Mouse (Mus musculus): ENCODE results near the gene Cox8b. TPM values are rescaled to one million over a fixed set of nuclear protein-coding genes. Genes with fewer than 3 reads are reported as not detected.

Gene Cox8b
- polyA plus RNA-seq, 1 experiment from 2014 or later = 0.49 TPM

DNA sequence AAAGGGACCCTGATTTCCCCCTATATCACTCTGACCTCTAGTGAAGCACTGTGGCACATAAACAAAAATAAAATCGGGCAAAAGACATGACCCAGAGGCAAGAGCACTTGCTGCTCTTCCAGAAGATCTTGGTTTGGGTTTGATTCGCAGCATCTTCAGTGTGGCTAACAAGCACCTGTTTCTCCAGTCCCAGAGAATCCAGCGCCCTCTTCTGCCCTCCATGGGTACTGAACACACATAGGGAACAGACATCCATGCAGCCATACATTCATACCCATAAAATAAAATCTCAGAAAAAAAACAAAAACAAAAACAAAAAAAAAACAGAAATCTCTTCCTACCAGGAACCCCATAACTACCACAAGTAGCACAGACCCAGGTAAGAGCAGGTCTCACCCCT, 38.2 kb upstream of the Cox8b start:
- 0 out of 2 replicates have a peak overlapping the region, but pooled peaks have one; percentile 84 for H3K27ac ChIP-seq
- H3K4me3 ChIP-seq = no peak overlapping the region
- DNase-seq (ENCODE audit: low spot score) = no peak
- H3K36me3 ChIP-seq = no peaks in the 10 kb centered on the region
- peaks cover 55% of the 10 kb centered on the region for H3K4me1 ChIP-seq
- WGBS = 49% methylated on average over 3 of the region's 3 CpGs
- peaks cover 13% of the 10 kb centered on the region; the same call in 1 of the 2 replicates for H3K27me3 ChIP-seq (ENCODE audit: low read depth, poor library complexity, severe bottlenecking)
- H3K9me3 ChIP-seq (replicated peaks) = no peaks in the 10 kb centered on the region

- H3K9me3 ChIP-seq (replicated peaks) = no peaks in the 10 kb centered on the region
- no peaks in the 10 kb centered on the region for H3K36me3 ChIP-seq
- H3K4me1 ChIP-seq = peaks cover 10% of the 10 kb centered on the region
- 80% methylated on average over 6 of the region's 6 CpGs for WGBS
- no peak overlapping the region for H3K27ac ChIP-seq
- peaks cover 40% of the 10 kb centered on the region for H3K27me3 ChIP-seq (ENCODE audit: low read depth, poor library complexity, severe bottlenecking)
- DNase-seq (ENCODE audit: low spot score) = no peak
- no peak overlapping the region for H3K4me3 ChIP-seq
Observed at GRCm38 (mm10) chr7:140927181-140927580, 26.9 kb upstream of the Cox8b start.

GRCm38 (mm10) chr7:140923070-140923775, 23.0 kb upstream of the Cox8b start:
- H3K27me3 ChIP-seq (ENCODE audit: low read depth, poor library complexity, severe bottlenecking) = peaks cover 76% of the 10 kb centered on the region
- no peaks in the 10 kb centered on the region for H3K9me3 ChIP-seq (replicated peaks)
- H3K27ac ChIP-seq = no peak overlapping the region
- H3K36me3 ChIP-seq = no peaks in the 10 kb centered on the region
- peaks cover 14% of the 10 kb centered on the region for H3K4me1 ChIP-seq
- no peak for DNase-seq (ENCODE audit: low spot score)
- WGBS = 22% methylated on average over 30 of the region's 30 CpGs
- H3K4me3 ChIP-seq = peak overlapping the region; percentile 48

DNA sequence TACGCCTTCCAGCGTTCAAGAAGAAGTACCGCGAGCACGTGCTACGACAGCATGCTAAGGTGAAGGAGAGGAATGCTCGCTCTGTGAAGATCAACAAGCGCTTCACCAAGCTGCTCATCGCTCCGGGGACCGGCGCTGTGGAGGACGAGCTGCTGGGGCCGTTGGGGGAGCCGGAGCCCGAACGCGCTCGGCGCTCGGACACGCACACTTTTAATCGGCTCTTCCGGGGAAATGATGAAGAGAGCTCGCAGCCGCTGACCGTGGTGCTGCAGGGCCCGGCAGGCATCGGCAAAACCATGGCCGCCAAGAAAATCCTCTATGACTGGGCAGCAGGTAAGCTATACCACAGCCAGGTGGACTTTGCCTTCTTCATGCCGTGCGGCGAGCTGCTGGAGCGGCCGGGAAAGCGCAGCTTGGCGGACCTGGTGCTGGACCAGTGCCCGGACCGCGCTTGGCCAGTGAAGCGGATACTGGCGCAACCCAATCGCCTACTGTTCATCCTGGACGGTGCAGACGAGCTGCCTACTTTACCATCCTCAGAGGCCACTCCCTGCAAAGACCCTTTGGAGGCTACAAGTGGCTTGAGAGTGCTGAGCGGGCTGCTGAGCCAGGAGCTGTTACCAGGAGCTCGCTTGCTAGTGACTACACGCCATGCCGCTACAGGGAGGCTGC, 22.3 kb upstream of the Cox8b start:
- H3K27ac ChIP-seq = no peak overlapping the region
- peak; percentile 71 for DNase-seq (ENCODE audit: low spot score)
- H3K27me3 ChIP-seq (ENCODE audit: low read depth, poor library complexity, severe bottlenecking) = peaks cover 80% of the 10 kb centered on the region
- H3K4me1 ChIP-seq = peaks cover 14% of the 10 kb centered on the region
- H3K4me3 ChIP-seq = peak overlapping the region; percentile 48
- H3K9me3 ChIP-seq (replicated peaks) = no peaks in the 10 kb centered on the region
- under 1% methylated on average over 49 of the region's 49 CpGs for WGBS
- no peaks in the 10 kb centered on the region for H3K36me3 ChIP-seq

GRCm38 (mm10) chr7:140921225-140921975, 21.2 kb upstream of the Cox8b start:
- no peak for DNase-seq (ENCODE audit: low spot score)
- no peak overlapping the region; the same call in 1 of the 2 replicates for H3K4me3 ChIP-seq
- H3K4me1 ChIP-seq = peaks cover 14% of the 10 kb centered on the region
- no peak overlapping the region for H3K27ac ChIP-seq
- WGBS = 28% methylated on average over 22 of the region's 22 CpGs
- peaks cover 76% of the 10 kb centered on the region for H3K27me3 ChIP-seq (ENCODE audit: low read depth, poor library complexity, severe bottlenecking)
- no peaks in the 10 kb centered on the region for H3K36me3 ChIP-seq
- no peaks in the 10 kb centered on the region for H3K9me3 ChIP-seq (replicated peaks)

- H3K9me3 ChIP-seq (replicated peaks) = no peaks in the 10 kb centered on the region
- H3K4me1 ChIP-seq = peaks cover 14% of the 10 kb centered on the region
- peaks cover 74% of the 10 kb centered on the region for H3K27me3 ChIP-seq (ENCODE audit: low read depth, poor library complexity, severe bottlenecking)
- no peak within 1 kb of the TSS for H3K27ac ChIP-seq
- no peak for DNase-seq (ENCODE audit: low spot score)
- no peak within 1 kb of the TSS; the same call in 1 of the 2 replicates for H3K4me3 ChIP-seq
- no peaks in the 10 kb centered on the region for H3K36me3 ChIP-seq
- 80% methylated on average over 8 of the region's 8 CpGs for WGBS
Observed at GRCm38 (mm10) chr7:140920418-140921029, 20.3 kb upstream of the Cox8b start, which contains the start of gene Nlrp6. TSS of gene Nlrp6 (plus strand) at chr7:140920902.

DNA sequence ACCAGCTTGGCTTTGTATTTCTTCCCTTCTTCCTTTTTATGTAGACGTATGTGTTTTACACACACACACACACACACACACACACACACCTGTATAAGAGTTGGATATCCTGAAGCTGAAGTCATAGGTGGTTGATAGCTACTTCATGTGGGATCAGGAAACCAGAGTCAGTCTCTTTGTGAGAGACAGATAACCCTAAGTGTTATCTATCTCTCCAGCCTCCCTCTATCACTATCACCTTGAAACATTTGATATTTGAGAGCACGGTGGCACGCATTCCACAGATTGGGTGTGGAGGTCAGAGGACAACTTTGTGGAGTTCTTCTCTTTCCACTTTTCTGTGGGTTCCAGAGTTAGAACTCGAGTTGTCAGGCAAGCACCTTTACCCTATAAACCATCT, 19.7 kb upstream of the Cox8b start:
- 79% methylated on average over 4 of the region's 4 CpGs for WGBS
- H3K9me3 ChIP-seq (replicated peaks) = no peaks in the 10 kb centered on the region
- no peaks in the 10 kb centered on the region for H3K36me3 ChIP-seq
- no peak overlapping the region for H3K27ac ChIP-seq
- no peak overlapping the region for H3K4me3 ChIP-seq
- no peak for DNase-seq (ENCODE audit: low spot score)
- H3K4me1 ChIP-seq = peaks cover 14% of the 10 kb centered on the region
- H3K27me3 ChIP-seq (ENCODE audit: low read depth, poor library complexity, severe bottlenecking) = peaks cover 68% of the 10 kb centered on the region

- no peak overlapping the region for H3K27ac ChIP-seq
- DNase-seq (ENCODE audit: low spot score) = no peak
- H3K36me3 ChIP-seq = no peaks in the 10 kb centered on the region
- peaks cover 10% of the 10 kb centered on the region; the same call in 1 of the 2 replicates for H3K27me3 ChIP-seq (ENCODE audit: low read depth, poor library complexity, severe bottlenecking)
- H3K4me1 ChIP-seq = peaks cover 1% of the 10 kb centered on the region; the same call in 1 of the 2 replicates
- H3K9me3 ChIP-seq (replicated peaks) = no peaks in the 10 kb centered on the region
- 80% methylated on average over 8 of the region's 8 CpGs for WGBS
- no peak overlapping the region for H3K4me3 ChIP-seq
Observed at GRCm38 (mm10) chr7:140914031-140914690, 13.9 kb upstream of the Cox8b start.

DNA sequence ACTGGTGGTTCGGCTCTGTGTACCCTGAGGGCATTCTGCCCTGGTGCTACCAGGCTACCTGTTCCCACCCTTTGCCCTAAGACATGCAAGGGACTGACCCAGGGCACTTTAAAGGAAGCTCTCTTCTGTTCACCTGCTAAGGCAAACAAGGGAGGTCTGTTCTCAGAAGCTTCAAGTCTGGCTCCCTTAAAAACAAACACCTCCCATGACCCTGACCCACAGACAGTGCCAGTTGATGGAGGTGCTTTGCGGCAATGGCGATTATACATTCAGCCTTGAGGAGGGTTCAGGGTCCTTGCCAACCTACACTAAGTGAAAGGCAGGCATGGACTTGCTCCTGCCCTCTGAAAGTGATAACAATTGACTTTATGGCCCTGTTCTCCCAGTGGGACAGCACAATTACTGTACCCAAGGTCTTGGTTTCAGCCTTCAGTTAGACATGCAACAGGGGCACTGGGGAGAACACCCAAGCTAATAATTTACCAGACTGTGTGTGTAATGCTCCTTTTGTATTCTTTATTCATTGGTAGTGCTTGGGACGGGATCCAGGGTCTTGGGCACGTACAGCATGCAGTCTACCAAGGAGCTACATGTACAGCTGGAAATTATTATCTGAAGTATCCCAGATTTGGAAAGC, 12.7 kb upstream of the Cox8b start:
- Histone ChIP-seq H3K27ac (no peak overlapping the region), H3K4me1 (peaks cover 13% of the 10 kb centered on the region), H3K36me3 (no peaks in the 10 kb centered on the region), H3K4me3 (no peak overlapping the region), H3K9me3 (replicated peaks) (no peaks in the 10 kb centered on the region), H3K27me3 (ENCODE audit: low read depth, poor library complexity, severe bottlenecking) (peaks cover 1% of the 10 kb centered on the region; the same call in 1 of the 2 replicates)
- no peak for DNase-seq (ENCODE audit: low spot score)
- WGBS = 80% methylated on average over 5 of the region's 5 CpGs

- H3K36me3 ChIP-seq = no peaks in the 10 kb centered on the region
- WGBS = 78% methylated on average over 3 of the region's 3 CpGs
- no peak overlapping the region for H3K4me3 ChIP-seq
Observed at GRCm38 (mm10) chr7:140912293-140912692, 12.0 kb upstream of the Cox8b start.

GRCm38 (mm10) chr7:140908634-140909107, 8.4 kb upstream of the Cox8b start:
- peak; percentile 89 for DNase-seq (ENCODE audit: low spot score)
- peak overlapping the region; percentile 66 for H3K27ac ChIP-seq
- H3K9me3 ChIP-seq (replicated peaks) = no peaks in the 10 kb centered on the region
- H3K36me3 ChIP-seq = no peaks in the 10 kb centered on the region
- H3K27me3 ChIP-seq (ENCODE audit: low read depth, poor library complexity, severe bottlenecking) = no peaks in the 10 kb centered on the region
- WGBS = 2% methylated on average over 19 of the region's 19 CpGs
- peak overlapping the region; percentile 51 for H3K4me3 ChIP-seq
- peaks cover 13% of the 10 kb centered on the region for H3K4me1 ChIP-seq

More at GRCm38 (mm10) chr7:140912293-140912692, 12.0 kb upstream of the Cox8b start:
- H3K27ac ChIP-seq = no peak overlapping the region
- H3K9me3 ChIP-seq (replicated peaks) = no peaks in the 10 kb centered on the region
- no peaks in the 10 kb centered on the region for H3K27me3 ChIP-seq (ENCODE audit: low read depth, poor library complexity, severe bottlenecking)
- DNase-seq (ENCODE audit: low spot score) = no peak
- peaks cover 13% of the 10 kb centered on the region for H3K4me1 ChIP-seq
